Mouse (Mus musculus) heart, postnatal 14 days (tissue): ENCODE results near the gene Olfr819. TPM values are rescaled to one million over a fixed set of nuclear protein-coding genes. Genes with fewer than 3 reads are reported as not detected.
"Not testable (repeated sequence)": the region's sequence is repeated elsewhere in the genome, so short reads cannot be mapped to it uniquely, and the experiment has no call there.

Experiments
- DNase-seq, 2 experiments: peaks; one replicate each; pipeline ENCODE4 v3.0.0; 2021 to 2022
- intact Hi-C: fragments of 180-260 bp; cut with DNase I; formaldehyde crosslinking; loops from one replicate; pipeline ENCODE4 v1.15.1; 2025
- long read RNA-seq, 2 experiments: library from polyadenylated mRNA; stranded (forward); transcript quantifications; one replicate each; pipeline ENCODE4 v2.0.0; 2021
- total RNA-seq, 2 experiments: library from RNA; stranded (reverse); gene quantifications; 2 replicates each; pipeline ENCODE4 v1.2.3; 2021

The Olfr819 gene
- total RNA-seq: not detected
- long read RNA-seq, experiment 1: 0 reads
- long read RNA-seq, experiment 2: 0 reads

GRCm38 (mm10) chr10:129967166-129967565 lies at the start of gene Olfr819:
Gene Olfr819, minus strand, starts transcription at chr10:129967266.
- DNase-seq, intact Hi-C loops: not testable (repeated sequence)

- intact Hi-C loops: no loop called here
- DNase-seq: no peak
Measured at GRCm38 (mm10) chr10:130012321-130012720, 45.3 kb upstream of the Olfr819 start, which contains the start of gene Olfr820. Gene Olfr820, plus strand, starts transcription at chr10:130012621.

GRCm38 (mm10) chr10:130005366-130005765 lies 38.3 kb upstream of the Olfr819 start:
- intact Hi-C loops, DNase-seq: not testable (repeated sequence)

GRCm38 (mm10) chr10:130004104-130004503 lies 37.0 kb upstream of the Olfr819 start:
- intact Hi-C loops: not testable (repeated sequence)

DNA sequence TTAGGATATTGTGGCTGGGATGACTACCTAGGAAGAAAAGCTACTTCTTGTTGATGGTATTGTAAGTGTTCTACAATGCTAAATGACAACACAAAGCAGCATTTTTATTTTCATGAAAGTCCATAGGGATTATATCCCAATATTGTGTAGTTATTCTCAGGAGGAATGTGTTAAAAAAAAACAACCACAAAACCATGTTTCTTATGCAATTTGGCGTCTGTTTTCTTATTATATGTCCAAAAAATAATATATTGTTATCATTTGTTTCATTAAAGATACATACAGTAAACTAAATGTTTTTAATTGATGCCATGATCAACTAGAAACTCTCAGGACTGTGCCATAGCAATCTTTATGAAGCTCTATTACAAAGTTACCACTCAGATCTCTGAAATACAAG lies 17.9 kb upstream of the Olfr819 start, which contains the start of gene Gm10310:
Gene Gm10310, minus strand, starts transcription at position 101 of the 400 bp plus-strand sequence.
- DNase-seq, intact Hi-C loops: not testable (repeated sequence)

More at GRCm38 (mm10) chr10:130004104-130004503, 37.0 kb upstream of the Olfr819 start:
- not testable (repeated sequence) for DNase-seq

DNA sequence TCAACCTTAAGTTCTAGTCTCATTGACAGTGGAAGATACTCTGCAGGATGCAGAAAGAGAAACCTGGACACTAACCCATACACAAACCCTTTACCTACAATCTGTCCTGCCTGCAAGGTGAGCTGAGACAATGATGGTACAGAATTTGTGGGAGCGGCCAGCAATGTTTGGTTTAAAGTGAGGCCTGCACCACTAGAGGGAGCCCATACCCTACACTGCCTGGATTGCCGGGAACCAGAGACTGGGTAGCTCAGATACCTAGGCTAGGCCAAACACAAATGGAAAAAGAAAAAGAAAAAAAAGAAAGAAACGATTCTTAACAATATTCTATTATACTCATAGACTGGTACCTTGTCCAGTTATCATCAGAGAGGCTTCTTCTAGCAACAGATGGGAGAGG lies 14.8 kb upstream of the Olfr819 start:
- intact Hi-C loops, DNase-seq: not testable (repeated sequence)

- DNase-seq, intact Hi-C loops: not testable (repeated sequence)
Measured at GRCm38 (mm10) chr10:129976040-129976439, 9.0 kb upstream of the Olfr819 start, which contains the start of gene Olfr247. Gene Olfr247, minus strand, starts transcription at chr10:129976140.

- intact Hi-C loops, DNase-seq: not testable (repeated sequence)
Measured at GRCm38 (mm10) chr10:129972994-129973393, 5.9 kb upstream of the Olfr819 start.

DNA sequence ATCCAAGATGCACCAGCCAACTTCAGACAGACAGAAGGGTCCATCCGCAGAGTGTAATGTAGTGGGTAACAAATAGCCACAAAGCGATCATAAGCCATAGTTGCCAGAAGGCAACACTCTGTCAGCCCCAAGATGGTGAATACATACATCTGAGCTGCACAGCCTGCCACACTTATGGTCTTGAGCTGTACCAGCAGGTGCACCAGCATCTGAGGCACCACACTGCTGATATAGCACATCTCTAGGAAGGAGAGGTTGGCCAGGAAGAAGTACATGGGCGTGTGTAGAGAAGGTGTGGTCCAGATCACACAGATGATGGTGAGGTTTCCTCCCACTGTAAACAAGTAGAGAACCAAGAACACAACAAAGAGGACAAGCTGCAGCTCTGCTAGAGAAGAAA lies 834 bp downstream of the Olfr819 start:
- intact Hi-C loops, DNase-seq: not testable (repeated sequence)

GRCm38 (mm10) chr10:129949000-129949399 lies 18.1 kb downstream of the Olfr819 start, which contains the start of gene Olfr818:
Gene Olfr818, minus strand, starts transcription at chr10:129949100.
- intact Hi-C loops: no loop called here
- no peak for DNase-seq

GRCm38 (mm10) chr10:129915497-129915896 lies 51.6 kb downstream of the Olfr819 start, which contains the start of gene Olfr816:
Gene Olfr816, minus strand, starts transcription at chr10:129915597.
- intact Hi-C loops: no loop called here
- DNase-seq: no peak

Other genes starting within 250 kb of the Olfr819 start
- not detected for gene Olfr805, start 237.9 kb downstream of the Olfr819 start, total RNA-seq
- gene Olfr806, start 225.3 kb downstream of the Olfr819 start, total RNA-seq: not detected
- gene Olfr807, start 209.5 kb downstream of the Olfr819 start, total RNA-seq: not detected
- not detected for gene Olfr808, start 201.8 kb downstream of the Olfr819 start, total RNA-seq
- not detected for gene Olfr809, start 192.6 kb downstream of the Olfr819 start, total RNA-seq
- not detected for gene Olfr810, start 172.3 kb downstream of the Olfr819 start, total RNA-seq
- not detected for gene Olfr811, start 162.9 kb downstream of the Olfr819 start, total RNA-seq
- gene Olfr812, start 121.2 kb downstream of the Olfr819 start, total RNA-seq: not detected
- gene Olfr813, start 111.9 kb downstream of the Olfr819 start, total RNA-seq: not detected
- not detected for gene Olfr814, start 87.4 kb downstream of the Olfr819 start, total RNA-seq
- not detected for gene Olfr815, start 61.4 kb downstream of the Olfr819 start, total RNA-seq
- not detected for gene Olfr816, start 51.7 kb downstream of the Olfr819 start, total RNA-seq
- gene Olfr818, start 18.2 kb downstream of the Olfr819 start, total RNA-seq: not detected
- gene Olfr247, start 8.9 kb upstream of the Olfr819 start, total RNA-seq: not detected
- gene Gm10310, start 17.8 kb upstream of the Olfr819 start, total RNA-seq: not detected
- gene Olfr820, start 45.4 kb upstream of the Olfr819 start, total RNA-seq: not detected
- not detected for gene Olfr821, start 63.1 kb upstream of the Olfr819 start, total RNA-seq
- gene Olfr822, start 103.9 kb upstream of the Olfr819 start, total RNA-seq: not detected
- not detected for gene Olfr823, start 148.1 kb upstream of the Olfr819 start, total RNA-seq
- not detected for gene Olfr824, start 162.7 kb upstream of the Olfr819 start, total RNA-seq
- gene Olfr825, start 199.5 kb upstream of the Olfr819 start, total RNA-seq: not detected
- not detected for gene Olfr826, start 216.9 kb upstream of the Olfr819 start, total RNA-seq
- not detected for gene Olfr827, start 247.1 kb upstream of the Olfr819 start, total RNA-seq